ENCODE assay signal across 9 mouse cellular contexts in the genomic region with DNA sequence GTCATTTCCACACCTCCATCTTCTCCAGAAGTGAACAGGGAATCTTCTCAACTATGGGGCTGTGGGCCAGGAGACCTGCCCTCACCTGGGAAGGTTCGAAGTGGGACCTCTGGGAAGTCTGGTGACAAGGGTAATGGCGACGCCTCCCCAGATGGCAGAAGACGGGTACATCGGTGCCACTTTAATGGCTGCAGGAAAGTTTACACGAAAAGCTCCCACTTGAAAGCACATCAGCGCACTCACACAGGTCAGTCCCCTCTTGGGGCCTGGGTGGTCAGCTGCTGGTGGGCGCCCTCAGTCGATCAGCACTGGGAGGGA. TPM values are rescaled to one million over a fixed set of nuclear protein-coding genes. Genes with fewer than 3 reads are reported as not detected.
A peak's percentile ranks its signal among the peaks of the same experiment; 100 is the strongest.
DNase-seq lines count a peak whose midpoint lies in the region; ATAC-seq lines count a peak whose summit lies in the region.
"Had no signal": no experiment of that assay in that cellular context is flagged by ENCODE, and none has a peak within 500 bp of the region (broad histone marks: within the 10 kb centered on the region; RNA-seq: fewer than 3 reads in every experiment).

No protein-coding gene starts in this region.

- no peak for ATAC-seq in heart, embryonic 11.5 days (replicated peaks; ENCODE audit: insufficient number of reproducible peaks, low FRiP score, low TSS enrichment)
- no peak for ATAC-seq in embryonic facial prominence, embryonic 14.5 days (ENCODE audit: low read depth)
- ATAC-seq in liver, embryonic 12.5 days = no peak
- ATAC-seq in erythroid progenitor cell, adult 5-6 weeks (replicated peaks; ENCODE audit: low FRiP score, poor library complexity, severe bottlenecking) = no peak

- peak overlapping the region; percentile 74 for H3K4me2 ChIP-seq in heart, embryonic 11.5 days
- H3K4me2 ChIP-seq in embryonic facial prominence, embryonic 14.5 days (ENCODE audit: low read depth, low read length) = peak overlapping the region; percentile 31; the same call in 1 of the 2 replicates
- peak overlapping the region; percentile 72; the same call in 1 of the 2 replicates for H3K4me2 ChIP-seq in liver, embryonic 12.5 days

- peaks cover 22% of the 10 kb centered on the region for H3K4me1 ChIP-seq in heart, embryonic 11.5 days (ENCODE audit: control insufficient read depth, insufficient read depth, low read length)
- peaks cover 16% of the 10 kb centered on the region for H3K4me1 ChIP-seq in embryonic facial prominence, embryonic 14.5 days (ENCODE audit: control insufficient read depth, insufficient read depth, low read length)
- H3K4me1 ChIP-seq in liver, embryonic 12.5 days = peaks cover 37% of the 10 kb centered on the region

- peak overlapping the region; percentile 83 for H3K27ac ChIP-seq in heart, embryonic 11.5 days (ENCODE audit: low read depth, low read length)
- H3K27ac ChIP-seq in embryonic facial prominence, embryonic 14.5 days (replicated peaks; ENCODE audit: low read depth, low read length) = no peak overlapping the region
- H3K27ac ChIP-seq in liver, embryonic 12.5 days = no peak overlapping the region

- H3K9ac ChIP-seq in heart, embryonic 11.5 days (ENCODE audit: low read depth, low read length) = no peak overlapping the region
- no peak overlapping the region for H3K9ac ChIP-seq in embryonic facial prominence, embryonic 14.5 days (ENCODE audit: low read depth, low read length)
- no peak overlapping the region for H3K9ac ChIP-seq in liver, embryonic 12.5 days

- no peaks in the 10 kb centered on the region for H3K27me3 ChIP-seq in heart, embryonic 11.5 days (ENCODE audit: control insufficient read depth, insufficient read depth, low read length)
- no peaks in the 10 kb centered on the region for H3K27me3 ChIP-seq in embryonic facial prominence, embryonic 14.5 days (replicated peaks; ENCODE audit: control insufficient read depth, insufficient read depth, low read length)
- no peaks in the 10 kb centered on the region for H3K27me3 ChIP-seq in liver, embryonic 12.5 days (replicated peaks)

- no peaks in the 10 kb centered on the region for H3K9me3 ChIP-seq in heart, embryonic 11.5 days (replicated peaks; ENCODE audit: control insufficient read depth, low read length)
- no peaks in the 10 kb centered on the region for H3K9me3 ChIP-seq in embryonic facial prominence, embryonic 14.5 days (ENCODE audit: control insufficient read depth, low read length)
- no peaks in the 10 kb centered on the region for H3K9me3 ChIP-seq in liver, embryonic 12.5 days (replicated peaks)

- peak overlapping the region; percentile 77; the same call in 1 of the 2 replicates for H3K4me3 ChIP-seq in heart, embryonic 11.5 days (ENCODE audit: low read depth, low read length)
- H3K4me3 ChIP-seq in embryonic facial prominence, embryonic 14.5 days (ENCODE audit: low read depth, low read length) = no peak overlapping the region
- H3K4me3 ChIP-seq in liver, embryonic 12.5 days = no peak overlapping the region

- DNase-seq in heart, postnatal 36 days = no peak
- DNase-seq in 3134 (ENCODE audit: extremely low read depth, insufficient read length, low spot score) = peak; percentile 44
- DNase-seq in embryonic facial prominence, embryonic 14.5 days (ENCODE audit: low spot score) = no peak
- no peak for DNase-seq in cerebellum, adult 9-10 months
- no peak for DNase-seq in yolk sac, embryonic 10.5 days (ENCODE audit: low spot score)
- DNase-seq: layer of hippocampus, postnatal 36 days had no signal

- peaks cover 29% of the 10 kb centered on the region for H3K36me3 ChIP-seq in heart, embryonic 11.5 days (ENCODE audit: control insufficient read depth, insufficient read depth, low read length)
- peaks cover 51% of the 10 kb centered on the region for H3K36me3 ChIP-seq in embryonic facial prominence, embryonic 14.5 days (ENCODE audit: control insufficient read depth, insufficient read depth, low read length)
- peaks cover 46% of the 10 kb centered on the region for H3K36me3 ChIP-seq in liver, embryonic 12.5 days

- WGBS in heart, embryonic 11.5 days (ENCODE audit: insufficient replicate concordance) = 85% methylated on average over 9 of the region's 9 CpGs
- WGBS in embryonic facial prominence, embryonic 14.5 days = 84% methylated on average over 9 of the region's 9 CpGs
- 87% methylated on average over 9 of the region's 9 CpGs for WGBS in liver, embryonic 12.5 days (ENCODE audit: insufficient replicate concordance)

- intact Hi-C loops in heart, postnatal 36 days (cut with DNase I) = loop anchor here (5.0 kb wide), 2 partner anchors 428 to 518 kb away; no protein-coding TSS in a partner anchor

RNA-seq across cellular contexts. Expression of gene Klf6, which starts 3.8 kb away (rescaled TPM):
- polyA plus RNA-seq in heart, embryonic 11.5 days (2014; fragmentation: Nextera tagmentation; extraction: Ambion mirVana) = 54.4 and 62.4 TPM in 2 replicates
- 10 to 100 TPM; 52.0 to 65.6 TPM for total RNA-seq in heart, postnatal 36 days (2021)
- polyA plus RNA-seq in embryonic facial prominence, embryonic 14.5 days (2014; fragmentation: Nextera tagmentation; extraction: Ambion mirVana) = 85.0 and 86.1 TPM in 2 replicates
- 24.7 and 26.3 TPM in 2 replicates for polyA plus RNA-seq in liver, embryonic 12.5 days (2016; fragmentation: Nextera tagmentation; extraction: Ambion mirVana)
- total RNA-seq in erythroid progenitor cell, adult 5-6 weeks (2015; ENCODE audit: low replicate concordance) = 18.9 and 32.4 TPM in 2 replicates
- total RNA-seq in erythroid progenitor cell, adult 5-6 weeks (2017; ENCODE audit: low replicate concordance) = 15.5 and 21.9 TPM in 2 replicates
